Mouse (Mus musculus): ENCODE results near the gene Ccdc17. TPM values are rescaled to one million over a fixed set of nuclear protein-coding genes. Genes with fewer than 3 reads are reported as not detected.

The Ccdc17 gene
- polyA plus RNA-seq, 1 experiment from 2014 or later, result 3.0 TPM

Other genes with a start within 250 kb of the Ccdc17 start
- gene Mast2, start 132.5 kb upstream of the Ccdc17 start, polyA plus RNA-seq (2015; fragmentation: Nextera tagmentation; extraction: Ambion mirVana), result 29.7 and 34.1 TPM in 2 replicates
- gene Ipp, start 89.1 kb upstream of the Ccdc17 start, polyA plus RNA-seq (2015; fragmentation: Nextera tagmentation; extraction: Ambion mirVana), result 11.9 and 13.7 TPM in 2 replicates
- gene Tmem69, start 40.7 kb upstream of the Ccdc17 start, polyA plus RNA-seq (2015; fragmentation: Nextera tagmentation; extraction: Ambion mirVana), result 23.8 and 27.7 TPM in 2 replicates
- 12.0 and 17.6 TPM in 2 replicates for gene Gpbp1l1, start 39.0 kb upstream of the Ccdc17 start, polyA plus RNA-seq (2015; fragmentation: Nextera tagmentation; extraction: Ambion mirVana)
- gene Nasp, start 31.3 kb downstream of the Ccdc17 start, polyA plus RNA-seq (2015; fragmentation: Nextera tagmentation; extraction: Ambion mirVana), result 79.3 and 93.1 TPM in 2 replicates
- gene Akr1a1, start 55.0 kb downstream of the Ccdc17 start, polyA plus RNA-seq (2015; fragmentation: Nextera tagmentation; extraction: Ambion mirVana), result 717 and 746 TPM in 2 replicates
- gene Prdx1, start 88.9 kb downstream of the Ccdc17 start, polyA plus RNA-seq (2015; fragmentation: Nextera tagmentation; extraction: Ambion mirVana), result 443 and 606 TPM in 2 replicates
- 20.0 and 22.7 TPM in 2 replicates for gene Mmachc, start 111.8 kb downstream of the Ccdc17 start, polyA plus RNA-seq (2015; fragmentation: Nextera tagmentation; extraction: Ambion mirVana)
- 9.7 and 11.3 TPM in 2 replicates for gene Ccdc163, start 111.9 kb downstream of the Ccdc17 start, polyA plus RNA-seq (2015; fragmentation: Nextera tagmentation; extraction: Ambion mirVana)
- 3.0 and 3.3 TPM in 2 replicates for gene Tesk2, start 124.3 kb downstream of the Ccdc17 start, polyA plus RNA-seq (2015; fragmentation: Nextera tagmentation; extraction: Ambion mirVana)
- gene Toe1, start 211.0 kb downstream of the Ccdc17 start, polyA plus RNA-seq (2015; fragmentation: Nextera tagmentation; extraction: Ambion mirVana), result 27.2 and 33.4 TPM in 2 replicates
- 5.6 and 7.5 TPM in 2 replicates for gene Mutyh, start 211.1 kb downstream of the Ccdc17 start, polyA plus RNA-seq (2015; fragmentation: Nextera tagmentation; extraction: Ambion mirVana)
- gene Hpdl, start 225.1 kb downstream of the Ccdc17 start, polyA plus RNA-seq (2015; fragmentation: Nextera tagmentation; extraction: Ambion mirVana), result 1.4 and 1.8 TPM in 2 replicates

All from neural tube, embryonic 15.5 days (tissue).